Mouse (Mus musculus) urinary bladder, postnatal 14 days (tissue): ENCODE results near the gene Bcl7b.

ENCODE experiments used
- DNase-seq: peaks from one replicate; pipeline ENCODE4 v3.0.0; 2021; ENCODE audit warnings: low spot score

Gene Bcl7b

GRCm38 (mm10) chr5:135169479-135169878, 1.4 kb downstream of the Bcl7b start:
- DNase-seq, result no peak

- no peak for DNase-seq
Observed at GRCm38 (mm10) chr5:135171688-135172220, 3.7 kb downstream of the Bcl7b start.

GRCm38 (mm10) chr5:135172986-135173385, 4.9 kb downstream of the Bcl7b start:
- DNase-seq, result no peak

- no peak for DNase-seq
Observed at GRCm38 (mm10) chr5:135175086-135175485, 7.0 kb downstream of the Bcl7b start.

- no peak for DNase-seq
Observed at GRCm38 (mm10) chr5:135178523-135178922, 10.4 kb downstream of the Bcl7b start.

GRCm38 (mm10) chr5:135178996-135179395, 10.9 kb downstream of the Bcl7b start:
- DNase-seq, result no peak

GRCm38 (mm10) chr5:135179616-135180015, 11.5 kb downstream of the Bcl7b start:
- DNase-seq, result no peak

GRCm38 (mm10) chr5:135180796-135181195, 12.7 kb downstream of the Bcl7b start:
- no peak for DNase-seq

GRCm38 (mm10) chr5:135181776-135182175, 13.7 kb downstream of the Bcl7b start:
- DNase-seq, result no peak

- peak; percentile 19 for DNase-seq
Observed at GRCm38 (mm10) chr5:135183131-135183861, 15.2 kb downstream of the Bcl7b start.

- no peak for DNase-seq
Observed at GRCm38 (mm10) chr5:135185016-135185415, 16.9 kb downstream of the Bcl7b start.

- no peak for DNase-seq
Observed at GRCm38 (mm10) chr5:135185596-135185995, 17.5 kb downstream of the Bcl7b start.

- DNase-seq, result no peak
Observed at GRCm38 (mm10) chr5:135186231-135186620, 18.1 kb downstream of the Bcl7b start.

- peak; percentile 99 for DNase-seq
Observed at GRCm38 (mm10) chr5:135186621-135187348, 18.7 kb downstream of the Bcl7b start, which contains the start of gene Baz1b. Gene Baz1b, plus strand, starts transcription at chr5:135187264.

- peak; percentile 48 for DNase-seq
Observed at GRCm38 (mm10) chr5:135187349-135188213, 19.5 kb downstream of the Bcl7b start.

- DNase-seq, result no peak
Observed at GRCm38 (mm10) chr5:135188214-135188554, 20.1 kb downstream of the Bcl7b start.

- no peak for DNase-seq
Observed at GRCm38 (mm10) chr5:135189281-135190022, 21.4 kb downstream of the Bcl7b start.

GRCm38 (mm10) chr5:135191620-135192019, 23.5 kb downstream of the Bcl7b start:
- peak; percentile 75 for DNase-seq

- no peak for DNase-seq
Observed at GRCm38 (mm10) chr5:135192431-135192830, 24.3 kb downstream of the Bcl7b start.

- no peak for DNase-seq
Observed at GRCm38 (mm10) chr5:135196367-135196766, 28.3 kb downstream of the Bcl7b start.

GRCm38 (mm10) chr5:135202763-135203162, 34.7 kb downstream of the Bcl7b start:
- no peak for DNase-seq

- DNase-seq, result no peak
Observed at GRCm38 (mm10) chr5:135208197-135208596, 40.1 kb downstream of the Bcl7b start.
